Mouse (Mus musculus) large intestine, adult 2 months (tissue): Measurements from ENCODE around the gene Raver1. TPM values are rescaled to one million over a fixed set of nuclear protein-coding genes. Genes with fewer than 3 reads are reported as not detected.

Experiments
- DNase-seq: peaks from one replicate; pipeline ENCODE4 v3.0.0-alpha.2; 2012; ENCODE audit warnings: low read depth, low spot score
- WGBS: fragments of 180-500 bp; shearing (Covaris S2); methylation state at CpG from one replicate; pipeline ENCODE4 v1.1.7; 2018; 5-methylcytosine and 5-hydroxymethylcytosine counted together
- polyA plus RNA-seq: library from polyadenylated mRNA; depleted of rRNA; stranded (reverse); fragments of >200 nt; gene quantifications from 2 replicates; pipeline ENCODE4 v1.2.3, GENCODE M21; 2012; rRNA removed

Raver1 gene
- polyA plus RNA-seq, result 62.4 and 99.9 TPM in 2 replicates

DNA sequence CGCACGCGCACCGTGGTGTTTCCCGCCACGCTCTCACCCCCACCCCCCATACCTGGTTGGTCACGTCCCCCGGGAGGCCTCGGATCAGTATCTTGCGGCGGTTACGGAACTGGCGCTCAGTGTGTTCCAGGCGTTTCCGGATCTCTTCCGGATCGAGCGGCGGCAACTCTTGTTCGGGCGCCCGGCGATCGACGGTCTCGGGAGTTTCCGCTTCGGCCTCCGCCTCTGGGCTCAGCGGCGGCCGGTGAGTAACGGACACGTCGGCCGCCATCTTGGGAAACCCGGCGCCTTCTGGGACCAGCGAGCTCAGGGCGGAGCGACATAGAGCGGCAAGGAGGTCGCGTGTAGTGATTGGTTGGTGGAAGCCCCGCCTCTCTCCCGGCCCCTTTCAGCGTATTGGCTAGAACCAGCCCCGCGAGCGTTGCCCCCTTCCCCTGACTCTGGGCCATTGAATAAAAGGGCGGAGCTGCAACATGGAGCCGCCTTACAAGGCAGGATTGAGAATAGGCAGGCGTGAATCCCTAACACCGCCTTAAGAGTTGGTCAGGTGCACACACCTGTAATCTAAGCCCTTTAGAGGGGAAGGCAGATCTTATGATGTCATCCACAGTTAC is at the start of gene Raver1, which contains the start of gene Gm38431:
Raver1 (minus strand) TSS at position 302 of the 614 bp plus-strand sequence.
Gm38431 (minus strand) TSS at position 291 of the 614 bp plus-strand sequence.
- WGBS, result under 1% methylated on average over 54 of the region's 54 CpGs
- DNase-seq, result peak; percentile 87

DNA sequence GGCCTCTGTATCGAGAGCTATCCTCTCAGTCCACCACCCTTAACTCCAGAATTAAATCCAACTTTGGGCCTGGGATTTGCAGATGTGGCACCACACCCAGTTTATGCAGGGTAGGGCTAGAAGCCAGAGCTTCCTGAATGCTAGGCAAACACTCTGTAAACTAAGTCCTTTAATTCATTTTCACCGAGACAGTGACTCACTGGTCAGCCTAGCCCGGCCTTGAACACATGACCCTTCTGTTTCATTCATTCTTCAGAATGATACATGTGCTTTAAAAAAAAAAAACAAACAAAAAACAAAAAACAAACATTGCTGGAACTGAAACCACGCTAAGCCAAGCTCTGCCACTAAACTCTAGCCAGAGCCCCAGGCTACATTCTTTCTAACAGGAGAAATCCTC is 46.6 kb upstream of the Raver1 start:
- 28% methylated on average over 4 of the region's 4 CpGs for WGBS

DNA sequence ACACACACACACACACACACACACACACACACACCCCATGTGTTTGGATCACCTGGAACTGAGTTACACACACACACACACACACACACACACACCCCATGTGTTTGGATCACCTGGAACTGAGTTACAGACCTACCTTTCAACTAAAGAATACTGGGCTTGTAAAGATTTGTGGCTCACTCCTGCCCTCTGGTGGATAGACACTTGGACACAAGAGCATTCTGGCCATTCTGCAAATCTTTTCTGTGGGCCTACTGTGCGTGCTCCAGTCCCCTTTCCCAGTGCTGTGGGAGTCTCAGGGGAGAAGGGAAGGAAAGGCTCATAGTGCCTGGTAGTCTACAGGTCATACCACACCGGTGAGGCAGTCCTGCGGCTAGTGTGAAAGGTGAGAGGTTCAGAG is 45.4 kb upstream of the Raver1 start:
- peak; percentile 60 for DNase-seq
- whole genome bisulfite sequencing, result 48% methylated on average over 3 of the region's 3 CpGs

More for the DNA sequence above, 46.6 kb upstream of the Raver1 start:
- DNase-seq, result no peak

DNA sequence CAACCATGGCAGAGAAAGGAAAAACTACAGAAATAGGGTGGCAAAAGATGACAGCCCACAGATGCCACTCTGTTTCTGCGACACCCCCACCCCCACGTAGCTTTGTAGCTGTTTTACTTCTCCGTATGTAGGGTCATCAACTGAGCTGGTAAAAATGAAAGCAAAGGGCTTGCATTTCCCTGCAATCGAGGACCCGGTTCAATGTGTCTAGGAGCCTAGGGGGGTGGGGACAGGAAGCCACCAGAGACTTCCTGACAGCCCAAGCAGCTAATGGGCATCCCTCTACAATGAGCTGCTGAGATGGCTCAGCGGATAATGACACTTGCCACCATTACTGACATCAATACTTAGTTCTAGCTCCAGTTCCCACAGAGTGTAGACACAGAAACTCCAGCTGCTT is 44.6 kb upstream of the Raver1 start:
- no peak for DNase-seq
- WGBS, result 66% methylated on average over 6 of the region's 6 CpGs

DNA sequence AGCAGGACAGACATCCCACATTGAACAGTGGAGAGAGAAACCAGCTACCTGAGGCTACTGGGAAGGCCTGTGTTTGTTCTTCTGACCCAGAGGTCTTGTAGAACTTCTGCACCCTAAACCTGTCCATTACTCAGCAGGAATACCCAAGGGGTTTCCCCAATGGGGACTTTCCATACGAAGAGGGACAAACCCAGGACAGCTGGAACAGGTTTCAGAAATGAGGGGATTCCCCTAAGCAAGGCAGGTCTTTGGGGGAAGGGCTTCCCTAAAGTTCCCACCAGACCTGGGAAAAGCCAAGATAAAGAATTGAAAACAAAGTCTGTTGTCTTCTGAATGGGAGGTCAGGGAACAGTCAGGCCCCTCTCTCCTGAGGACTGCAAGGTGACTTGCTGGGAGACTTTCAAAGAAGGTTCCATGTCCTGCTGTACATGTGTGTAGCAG is 44.2 kb upstream of the Raver1 start:
- WGBS, result 28% methylated on average over 1 of the region's 1 CpGs

DNA sequence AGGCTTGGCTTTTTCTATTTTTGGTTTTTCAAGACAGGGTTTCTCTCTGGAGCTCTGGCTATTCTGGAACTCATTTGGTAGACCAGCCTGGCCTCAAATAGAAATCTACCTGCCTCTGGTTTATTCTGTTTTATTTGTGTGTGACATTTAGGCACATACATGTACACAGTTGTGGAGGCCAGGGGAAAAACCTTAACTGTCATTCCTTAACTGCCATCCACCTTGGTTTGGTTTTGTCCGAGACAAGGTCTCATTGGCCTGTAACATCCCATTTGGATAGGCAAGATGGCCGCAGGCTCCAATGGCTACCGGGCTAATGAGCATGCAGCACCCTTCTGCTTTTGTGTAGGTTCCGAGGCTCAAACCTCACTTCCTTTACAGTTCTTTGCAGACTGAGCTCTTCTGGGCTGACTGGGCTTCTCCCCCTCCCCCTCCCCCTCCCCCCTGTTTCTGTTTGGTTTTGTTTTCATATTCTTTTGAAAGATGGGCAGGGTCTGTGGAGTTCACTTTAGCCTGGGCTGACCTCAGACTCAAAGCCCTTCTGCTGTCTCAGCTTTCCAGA is 43.6 kb upstream of the Raver1 start:
- 73% methylated on average over 4 of the region's 4 CpGs for WGBS
- DNase-seq, result no peak

More for the DNA sequence above, 44.2 kb upstream of the Raver1 start:
- DNase-seq, result no peak

DNA sequence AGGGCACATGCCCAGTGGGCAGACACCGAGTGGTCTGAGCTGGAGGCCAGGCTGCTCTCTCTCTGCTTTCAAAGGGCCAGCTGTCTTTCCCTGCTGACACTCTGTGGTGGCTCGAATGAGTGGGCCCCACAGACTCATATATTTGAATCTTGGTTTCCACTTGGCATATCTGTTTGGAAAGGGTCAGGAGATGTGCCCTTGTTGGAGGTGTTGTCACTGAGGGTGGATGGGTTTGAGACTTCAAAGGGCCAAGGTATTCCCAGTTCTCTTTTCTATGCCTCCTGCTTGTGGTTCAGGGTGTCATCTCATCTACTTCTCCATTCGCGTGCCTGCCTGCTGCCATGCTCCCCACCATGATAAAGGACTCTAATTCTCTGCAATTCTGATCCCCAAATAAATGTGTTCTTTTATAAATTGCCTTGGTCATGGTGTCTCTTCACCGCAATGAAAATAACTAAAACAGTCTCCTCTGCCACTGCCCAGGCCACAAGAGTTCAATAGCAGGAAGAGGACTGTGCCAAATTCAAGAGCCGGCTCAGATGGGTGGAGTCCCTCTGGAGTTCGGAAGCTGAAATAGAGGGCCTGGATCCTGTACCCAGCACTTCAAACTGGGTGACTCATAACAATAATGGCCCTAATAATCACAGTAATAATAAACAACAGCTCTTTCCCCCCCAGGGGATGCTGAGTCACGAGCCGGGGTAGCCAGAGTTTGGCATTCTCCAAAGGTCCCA is 43.0 kb upstream of the Raver1 start:
- WGBS, result 52% methylated on average over 9 of the region's 9 CpGs
- no peak for DNase-seq

DNA sequence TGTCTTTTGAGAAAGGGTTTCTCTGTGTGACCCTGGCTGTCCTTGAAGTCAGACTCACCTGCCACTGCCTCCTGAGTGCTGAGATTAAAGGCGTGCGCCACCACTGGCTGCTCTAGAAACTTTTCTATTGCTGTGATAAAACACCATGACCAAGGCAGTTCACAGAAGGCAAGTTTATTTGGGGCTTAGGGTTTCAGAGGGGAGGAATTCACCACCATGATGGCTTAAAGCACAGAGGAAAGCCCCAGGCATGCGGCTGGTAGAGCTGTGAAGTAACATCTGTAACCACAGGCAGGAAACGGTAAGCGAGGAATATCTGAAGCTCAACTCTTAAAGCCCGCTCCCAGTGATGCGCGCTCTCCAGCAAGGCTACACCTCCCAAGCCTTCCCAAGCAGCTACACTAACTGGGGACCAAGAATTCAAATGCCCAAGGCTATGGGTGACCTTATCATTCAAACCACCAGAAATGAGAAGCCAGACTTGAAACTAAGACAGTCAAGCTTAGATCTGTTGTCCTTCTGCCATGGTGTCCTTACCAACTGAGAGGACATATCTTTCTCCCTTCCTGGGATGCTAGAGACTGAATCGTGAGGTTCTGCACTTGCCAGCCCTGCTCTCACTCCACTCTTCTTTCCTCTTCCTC is 41.4 kb upstream of the Raver1 start:
- WGBS, result 61% methylated on average over 9 of the region's 9 CpGs
- no peak for DNase-seq

DNA sequence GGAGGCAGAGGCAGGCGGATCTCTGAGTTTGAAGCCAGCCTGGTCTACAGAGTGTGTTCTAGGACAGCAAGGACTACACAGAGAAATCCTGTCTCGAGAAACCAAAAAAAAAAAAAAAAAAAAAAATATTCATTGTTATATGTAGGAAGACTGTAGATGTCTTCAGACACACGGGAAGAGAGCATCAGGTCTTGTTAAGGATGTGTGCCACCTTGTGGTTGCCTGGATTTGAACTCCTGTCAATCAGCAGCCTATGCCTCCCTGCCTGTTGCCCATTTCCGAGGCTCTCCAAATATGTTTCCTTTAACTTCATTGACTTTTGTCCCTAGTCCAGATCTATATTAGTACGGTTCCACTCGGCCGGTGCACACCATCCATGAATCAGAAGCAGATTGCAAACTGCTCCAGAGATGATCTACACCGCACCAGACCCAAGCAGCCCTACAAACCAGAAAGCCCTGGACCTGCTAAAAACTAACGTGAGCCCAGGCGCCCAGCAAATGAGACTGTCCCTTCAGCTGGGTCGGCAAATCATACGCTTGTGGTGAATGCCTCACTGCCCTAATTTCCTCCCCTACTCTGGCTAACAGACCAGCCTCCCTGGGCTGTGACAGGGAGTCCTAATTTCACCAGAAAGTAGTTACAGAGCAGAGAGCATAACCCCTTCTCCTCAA is 40.4 kb upstream of the Raver1 start:
- 67% methylated on average over 12 of the region's 12 CpGs for WGBS
- DNase-seq, result no peak

DNA sequence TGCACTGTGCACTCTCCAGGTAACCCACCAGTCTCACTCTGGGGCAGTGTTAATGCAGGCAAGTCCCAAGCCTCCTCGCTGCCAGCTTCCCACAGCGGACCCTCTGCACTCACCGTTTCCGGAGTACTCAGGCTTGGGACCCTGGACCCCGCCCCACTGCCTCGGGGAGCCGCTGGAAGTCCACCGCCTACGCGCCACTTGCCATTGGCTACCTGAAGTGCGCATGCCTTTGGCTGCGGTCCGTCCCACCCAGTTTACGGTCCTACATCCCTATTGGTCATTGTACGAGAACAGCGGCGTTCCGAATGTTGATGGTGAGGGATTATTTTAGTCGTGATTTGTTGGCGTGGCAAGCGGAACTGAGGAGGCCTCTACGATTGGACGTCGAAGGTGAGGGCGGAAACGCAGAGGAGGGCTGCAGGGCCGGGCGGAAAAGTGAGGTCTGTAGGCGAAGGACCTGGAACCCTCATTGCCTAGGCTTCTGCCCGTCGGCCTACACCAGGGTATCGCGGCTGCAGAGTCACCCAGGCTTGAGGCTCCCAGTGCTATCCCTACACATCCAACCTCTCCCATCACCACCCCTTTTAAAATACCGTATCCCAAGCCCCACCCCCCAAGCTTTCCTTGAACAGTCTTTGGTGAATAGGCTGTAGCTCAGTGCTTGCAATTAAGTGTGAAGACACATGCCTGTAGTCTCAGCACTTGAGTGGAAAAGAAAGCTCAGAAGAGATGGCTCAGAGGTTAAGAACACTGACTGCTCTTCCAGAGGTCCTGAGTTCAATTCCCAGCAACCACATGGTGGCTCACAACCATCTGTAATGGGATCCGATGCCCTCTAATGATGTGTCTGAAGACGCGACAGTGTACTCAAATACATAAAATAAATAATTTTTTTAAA is 39.5 kb upstream of the Raver1 start, which contains the start of gene Tyk2:
Tyk2 (minus strand) TSS at position 185 of the 898 bp plus-strand sequence.
- 5% methylated on average over 37 of the region's 37 CpGs for WGBS
- DNase-seq, result peak; percentile 95

DNA sequence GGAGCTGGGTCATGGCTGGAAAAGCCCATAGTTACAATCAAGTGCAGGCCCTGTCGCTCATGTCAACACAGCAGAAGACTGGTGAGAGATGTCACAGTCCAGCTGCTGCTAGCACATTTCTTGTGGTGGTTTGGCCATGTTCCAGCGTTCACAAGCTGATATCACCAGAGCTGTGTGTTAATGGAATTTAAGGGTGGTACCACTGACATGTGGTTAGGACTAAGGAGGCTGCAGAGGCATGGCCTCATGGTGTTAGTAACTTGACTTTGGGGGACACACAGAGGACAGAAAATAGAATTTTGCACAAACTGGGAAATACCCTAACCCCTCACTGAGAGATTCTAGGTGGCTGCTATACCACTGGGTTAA is 34.4 kb upstream of the Raver1 start:
- DNase-seq, result no peak
- WGBS, result 66% methylated on average over 2 of the region's 2 CpGs

DNA sequence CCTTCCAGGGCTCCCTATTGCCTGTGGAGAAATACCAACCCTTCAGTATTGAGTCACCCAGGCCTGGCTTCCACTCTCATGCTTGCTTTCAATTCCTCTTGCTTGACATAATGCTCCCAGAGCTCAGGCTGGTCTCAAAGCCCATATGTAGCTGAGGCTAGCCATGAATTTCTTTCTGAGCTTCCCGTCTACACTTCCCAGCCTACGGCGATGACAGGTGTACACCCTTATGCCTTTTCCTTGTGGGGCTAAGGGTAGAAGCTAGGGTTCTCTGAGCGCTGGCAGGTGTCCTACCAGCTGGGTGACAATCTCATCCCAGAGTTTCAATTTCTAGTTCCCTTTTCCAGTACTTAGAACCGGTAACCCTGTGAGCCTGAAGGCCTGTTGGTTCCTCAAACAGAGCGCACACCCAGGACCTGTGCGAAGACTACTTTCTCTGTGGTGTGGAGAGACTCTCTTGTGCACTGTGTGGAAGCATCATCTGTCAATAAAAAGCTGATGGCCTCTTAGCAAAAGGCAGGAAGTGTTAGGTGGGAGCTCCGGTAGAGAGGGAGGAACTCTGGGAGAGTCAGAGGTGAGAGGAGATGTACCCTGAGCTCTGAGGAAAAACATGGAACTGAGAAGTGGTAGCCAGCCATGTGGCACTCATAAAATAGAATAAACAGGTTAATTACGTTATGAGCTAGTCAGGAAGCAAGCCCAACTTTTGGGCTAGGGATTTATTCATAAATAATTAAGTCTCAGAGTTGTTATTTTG is 33.9 kb upstream of the Raver1 start:
- WGBS, result 78% methylated on average over 9 of the region's 9 CpGs
- no peak for DNase-seq

DNA sequence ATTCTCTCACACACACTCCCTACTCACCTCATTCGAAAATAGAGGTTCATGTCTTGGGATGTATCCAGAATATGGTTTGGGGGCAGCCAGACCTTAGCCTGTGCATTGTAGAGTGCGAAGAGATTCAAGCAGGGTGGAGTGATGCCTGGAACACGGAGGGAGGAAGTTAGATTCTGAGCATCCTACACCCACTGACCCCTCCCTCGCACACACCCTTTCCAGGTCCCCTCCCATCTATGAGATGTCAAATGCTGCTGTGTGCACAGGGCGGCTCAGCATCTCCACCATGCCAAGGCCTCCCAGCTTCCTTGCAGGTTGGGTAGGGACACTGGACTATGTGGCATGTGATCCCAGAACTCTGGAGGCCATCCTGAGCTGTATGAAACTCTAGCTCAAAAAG is 33.0 kb upstream of the Raver1 start:
- 82% methylated on average over 5 of the region's 5 CpGs for WGBS
- DNase-seq, result no peak

DNA sequence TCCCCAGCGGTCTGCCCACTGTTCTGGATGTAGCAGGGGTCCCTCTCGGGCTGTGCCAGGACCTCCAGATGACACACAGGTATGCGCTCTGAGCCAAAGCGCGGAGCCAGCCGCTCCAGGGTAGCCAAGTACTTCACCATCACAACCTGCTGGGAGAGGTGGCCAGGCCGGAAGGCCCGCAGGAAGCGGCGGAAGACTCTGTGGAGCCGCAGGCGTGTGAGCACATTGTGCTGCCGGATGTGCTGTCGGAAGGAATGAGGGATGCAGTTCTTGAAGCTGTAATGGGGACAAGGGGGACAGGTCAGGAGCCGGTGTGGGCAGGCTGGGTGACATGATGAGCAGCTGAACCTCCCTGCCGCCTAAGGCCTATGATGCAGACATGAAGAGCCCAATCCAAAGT is 29.7 kb upstream of the Raver1 start:
- 94% methylated on average over 16 of the region's 16 CpGs for WGBS
- DNase-seq, result no peak

DNA sequence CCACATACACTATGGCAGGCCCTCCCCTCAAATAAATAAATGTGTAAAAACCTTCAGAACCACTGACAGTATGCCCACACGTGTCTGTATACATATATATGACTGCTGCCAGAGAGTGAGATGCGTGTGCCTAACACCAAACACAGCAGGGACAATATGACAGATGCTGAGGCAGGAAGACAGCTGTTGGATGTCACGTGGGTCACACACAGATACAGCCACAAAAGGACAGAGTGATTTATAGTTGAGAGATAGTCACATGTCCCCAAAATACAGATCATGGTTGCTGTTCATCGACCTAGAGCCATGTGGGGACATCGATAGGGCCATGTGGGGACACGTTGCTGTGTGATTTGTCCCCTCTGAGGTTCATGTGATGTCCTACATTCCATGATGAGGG is 25.3 kb upstream of the Raver1 start:
- no peak for DNase-seq
- 76% methylated on average over 6 of the region's 6 CpGs for WGBS

DNA sequence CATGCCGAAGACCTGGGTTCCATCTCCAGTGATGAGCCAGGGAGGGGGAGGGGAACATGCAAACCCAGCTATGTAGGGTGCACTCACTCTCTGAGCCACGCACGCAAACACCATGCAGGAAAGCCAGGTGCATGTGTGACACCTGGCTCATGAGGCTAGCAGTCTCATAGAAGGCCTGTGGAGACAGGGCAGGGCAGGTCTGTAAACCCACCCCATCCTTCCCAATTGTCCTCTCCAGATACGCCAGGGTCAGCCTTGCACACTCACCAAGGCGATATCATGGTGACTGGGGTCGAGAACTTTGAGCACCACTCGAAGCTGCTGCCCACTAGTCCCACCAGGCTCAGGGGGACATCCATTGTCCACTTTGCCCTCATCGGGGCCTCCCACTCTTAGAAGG is 23.3 kb upstream of the Raver1 start:
- no peak for DNase-seq
- 90% methylated on average over 8 of the region's 8 CpGs for WGBS

DNA sequence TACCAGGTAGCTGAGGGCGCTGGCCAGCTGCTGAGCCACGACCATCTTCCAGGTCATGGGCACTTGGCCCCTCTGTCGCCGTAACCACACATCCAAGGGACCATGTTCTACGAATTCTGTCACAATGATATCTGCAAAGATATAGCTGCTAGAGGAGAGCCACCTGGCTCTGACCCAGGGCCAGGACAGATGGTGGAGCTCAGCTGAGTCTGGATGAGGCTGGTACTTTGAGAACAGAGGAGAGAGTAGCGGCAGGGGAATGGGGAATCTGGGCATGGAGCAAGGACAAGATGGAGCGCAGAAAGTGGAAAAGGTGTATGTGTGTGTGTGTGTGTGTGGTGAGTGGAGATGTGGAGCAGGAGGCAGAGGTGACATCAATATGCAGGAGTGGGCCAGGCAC is 22.4 kb upstream of the Raver1 start:
- 89% methylated on average over 7 of the region's 7 CpGs for WGBS
- no peak for DNase-seq

DNA sequence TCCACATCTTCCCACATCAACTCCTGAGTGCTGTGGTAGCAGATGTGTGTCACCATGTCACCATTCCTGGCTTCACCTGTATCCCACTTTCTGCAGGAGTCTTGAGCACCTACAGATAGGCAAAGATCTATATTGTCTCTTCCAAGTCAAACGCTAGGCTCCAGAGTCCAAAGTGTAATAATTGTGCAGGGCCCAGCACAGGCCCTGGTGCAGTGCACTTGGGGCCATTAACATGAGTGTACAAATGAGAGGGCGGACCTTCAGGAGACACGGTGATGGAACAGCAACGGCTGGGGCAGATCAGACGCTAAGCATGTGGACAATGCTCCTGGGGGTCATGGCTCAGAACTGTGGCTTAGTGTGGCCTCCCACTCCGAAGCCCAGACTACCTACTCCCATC is 21.9 kb upstream of the Raver1 start:
- DNase-seq, result no peak
- 72% methylated on average over 6 of the region's 6 CpGs for WGBS
